Mouse (Mus musculus) ZHBTc4 (cell line): ENCODE results near the gene Fbxl19.

Source experiments
- DNase-seq: peaks from one replicate; pipeline ENCODE4 v3.0.0-alpha.2; 2011; ENCODE audit warnings: low read depth, low spot score

The Fbxl19 gene

DNA sequence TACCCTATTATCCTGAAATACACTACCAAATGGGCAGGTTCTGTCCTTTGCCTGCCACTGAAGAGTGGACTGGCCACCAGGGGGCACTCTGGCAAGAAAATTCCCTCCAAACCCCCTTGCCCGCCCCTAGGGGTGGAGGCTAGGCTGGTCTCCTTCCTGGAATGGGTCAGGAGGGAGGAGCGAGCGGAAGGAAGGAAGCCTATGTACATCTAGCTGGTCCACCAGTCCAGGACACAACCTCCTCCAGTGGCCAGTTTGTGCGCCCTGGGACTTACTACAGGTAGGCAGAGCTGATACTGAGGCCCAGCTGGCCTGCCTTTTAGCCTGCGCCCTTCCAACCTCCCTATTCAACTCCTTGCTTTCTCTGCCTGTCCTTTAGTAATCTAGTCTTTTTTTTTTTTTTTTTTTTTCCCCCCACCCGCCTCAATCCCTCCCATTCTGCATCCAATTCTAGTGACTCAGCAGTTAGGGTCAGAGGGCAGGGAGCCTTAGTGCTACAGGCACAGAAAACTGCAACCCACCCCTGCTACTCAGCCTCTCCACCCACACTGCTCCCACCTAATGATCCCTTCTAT lies 56.2 kb downstream of the Fbxl19 start, which contains the start of gene Hsd3b7:
Gene Hsd3b7, plus strand, starts transcription at position 170 of the 575 bp plus-strand sequence.
- peak; percentile 94 for DNase-seq

DNA sequence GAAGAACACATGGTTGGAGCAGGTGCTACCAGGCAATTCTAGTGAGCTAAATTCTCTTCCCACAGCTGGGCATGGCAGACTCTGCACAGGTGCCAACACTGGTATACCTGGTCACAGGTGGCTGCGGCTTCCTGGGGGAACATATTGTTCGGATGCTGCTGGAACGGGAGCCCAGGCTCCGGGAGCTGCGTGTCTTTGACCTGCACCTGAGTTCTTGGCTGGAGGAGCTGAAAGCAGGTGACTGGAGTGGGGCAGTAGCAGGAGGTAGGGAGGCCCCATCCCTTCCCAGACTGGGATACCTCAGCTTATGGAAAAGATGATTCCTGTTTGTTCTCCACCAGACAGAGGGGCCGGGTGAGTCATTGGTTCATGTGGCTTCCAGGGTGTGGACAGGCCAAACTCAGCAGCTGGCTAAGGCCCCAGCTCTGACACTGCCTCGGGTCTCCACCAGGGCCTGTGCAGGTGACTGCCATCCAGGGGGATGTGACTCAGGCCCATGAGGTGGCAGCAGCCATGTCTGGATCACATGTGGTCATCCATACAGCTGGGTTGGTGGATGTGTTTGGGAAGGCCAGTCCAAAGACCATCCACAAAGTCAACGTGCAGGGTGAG lies 56.8 kb downstream of the Fbxl19 start:
- DNase-seq: peak; percentile 34

DNA sequence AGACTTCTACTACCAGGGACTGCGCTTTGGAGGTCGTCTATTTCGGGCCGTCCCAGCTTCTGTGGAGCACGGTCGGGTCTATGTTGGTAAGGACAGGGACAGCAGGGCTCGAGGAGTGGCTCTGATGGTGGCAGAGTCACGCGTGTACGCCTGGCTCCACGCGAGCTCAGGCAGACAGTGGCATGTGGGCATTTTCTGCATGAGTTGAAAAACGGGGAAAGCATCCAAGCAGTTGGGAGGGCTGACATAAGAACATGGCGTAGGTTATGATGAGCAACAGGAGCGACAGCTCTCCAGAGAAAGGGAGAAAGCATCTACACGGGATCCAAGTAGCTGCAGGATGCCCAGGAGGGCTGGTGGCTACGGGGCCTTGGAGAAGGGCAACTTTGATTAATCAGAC lies 58.0 kb downstream of the Fbxl19 start:
- DNase-seq: no peak

DNA sequence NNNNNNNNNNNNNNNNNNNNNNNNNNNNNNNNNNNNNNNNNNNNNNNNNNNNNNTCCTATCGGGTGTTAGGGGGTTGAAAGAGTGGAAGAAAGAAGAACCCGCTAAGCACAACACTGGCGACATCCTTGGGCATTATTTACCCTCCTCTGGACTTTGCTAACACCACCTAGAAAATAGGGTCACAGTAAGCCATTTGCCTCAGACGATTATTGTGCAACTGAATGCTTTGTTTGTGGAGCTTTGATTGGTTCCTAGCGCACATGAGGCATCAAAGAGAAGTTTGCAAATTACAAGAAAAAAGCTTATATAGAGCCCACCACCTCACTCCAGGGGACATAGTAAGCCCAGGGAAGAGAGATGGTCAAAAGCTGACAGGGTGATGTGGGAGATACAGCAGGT lies 64.5 kb downstream of the Fbxl19 start:
- no peak for DNase-seq

DNA sequence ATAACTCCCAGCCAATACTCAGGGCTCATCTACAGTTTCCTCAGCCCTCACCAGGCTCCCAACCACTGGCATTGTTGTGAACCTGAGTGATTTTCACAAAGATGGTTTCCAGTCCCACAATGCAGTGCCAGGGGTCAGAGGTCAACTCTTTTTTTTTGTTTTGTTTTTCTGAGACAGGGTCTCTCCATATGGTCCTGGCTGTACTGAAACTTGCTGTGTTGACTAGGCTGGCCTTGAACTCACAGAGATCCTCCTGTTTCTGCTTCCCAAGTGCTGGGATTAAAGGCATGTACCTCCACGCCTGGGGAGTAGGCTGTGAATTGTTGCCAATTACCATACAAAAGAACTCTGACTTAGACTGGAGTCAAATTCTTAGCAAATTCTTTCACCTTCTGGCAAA lies 65.5 kb downstream of the Fbxl19 start:
- DNase-seq: peak; percentile 48

DNA sequence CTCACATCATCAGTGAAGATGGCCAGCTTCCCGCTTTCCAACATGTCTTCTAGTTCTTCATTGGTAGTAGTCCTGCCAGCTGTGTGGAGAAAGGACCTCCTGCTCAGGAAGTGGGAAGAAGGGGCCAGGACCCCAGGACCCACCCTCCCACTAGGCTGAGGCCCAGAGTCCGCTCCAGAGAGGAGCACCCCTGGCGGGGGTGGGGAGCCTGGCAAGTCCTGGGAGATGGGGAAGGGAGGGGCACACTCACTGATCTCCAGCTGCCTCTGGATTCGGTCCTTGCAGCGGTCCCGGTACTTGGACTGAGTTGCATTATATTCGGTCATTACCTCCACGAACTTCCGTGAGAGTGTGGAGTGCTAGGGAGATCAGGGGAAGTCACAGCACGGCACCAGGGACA lies 66.3 kb downstream of the Fbxl19 start:
- peak; percentile 43 for DNase-seq

DNA sequence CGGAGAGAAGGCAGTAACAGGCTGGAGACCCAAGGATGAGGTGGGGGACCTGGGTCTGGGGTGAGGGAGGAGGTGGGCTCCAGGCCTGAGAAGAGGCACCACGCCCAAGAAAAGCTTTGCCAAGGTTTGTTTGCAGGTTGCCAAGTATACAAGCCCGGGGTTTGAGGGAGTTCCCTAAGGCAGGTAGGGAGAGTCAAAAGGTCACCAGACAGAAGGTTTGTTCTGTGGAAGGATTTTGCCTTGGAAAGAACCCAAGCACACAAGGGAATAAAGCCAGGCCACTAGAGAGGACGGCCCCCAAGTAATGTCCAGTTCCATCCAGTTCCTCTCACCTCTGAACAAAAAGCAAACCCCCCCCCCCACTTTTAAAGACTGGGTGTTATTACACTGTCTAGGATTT lies 66.9 kb downstream of the Fbxl19 start:
- DNase-seq: no peak

DNA sequence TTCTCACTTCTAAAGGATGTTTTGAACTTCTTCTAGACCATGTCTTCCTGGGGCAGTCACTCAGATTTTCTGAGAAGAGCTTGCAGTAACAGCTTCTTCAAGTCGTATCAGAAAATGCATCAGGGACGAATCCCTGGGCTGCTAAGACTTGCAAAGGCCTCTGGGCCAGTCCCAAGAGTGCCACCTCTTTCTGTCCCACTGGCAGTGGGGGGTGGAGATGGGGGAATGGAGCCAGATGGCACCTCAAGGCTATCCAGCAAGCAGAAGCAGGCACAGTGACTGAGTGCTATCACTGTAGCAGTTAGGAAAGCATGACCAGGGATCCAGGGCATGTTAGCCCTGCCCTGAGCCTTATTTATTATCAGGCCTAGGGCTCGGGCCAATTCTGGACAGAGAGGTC lies 67.9 kb downstream of the Fbxl19 start:
- DNase-seq: no peak

DNA sequence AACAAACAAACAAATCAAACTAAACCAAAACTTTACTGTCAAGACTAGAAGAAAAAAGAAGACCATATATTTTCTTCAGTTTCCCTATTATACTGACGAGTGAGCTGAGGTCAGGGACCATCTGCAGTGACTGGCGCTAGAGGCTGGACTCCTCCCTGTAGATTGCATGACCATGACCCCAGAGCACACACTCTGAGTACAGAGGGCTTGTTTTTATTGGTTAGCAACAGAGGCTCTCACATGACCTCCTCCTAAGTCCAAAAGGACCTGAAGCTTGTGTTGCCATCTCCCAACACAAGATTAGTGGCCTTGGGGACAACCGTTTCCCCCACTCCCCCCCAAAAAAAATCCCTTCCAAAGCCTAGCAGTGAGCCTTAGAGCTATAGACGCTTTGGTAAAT lies 69.5 kb downstream of the Fbxl19 start:
- no peak for DNase-seq

DNA sequence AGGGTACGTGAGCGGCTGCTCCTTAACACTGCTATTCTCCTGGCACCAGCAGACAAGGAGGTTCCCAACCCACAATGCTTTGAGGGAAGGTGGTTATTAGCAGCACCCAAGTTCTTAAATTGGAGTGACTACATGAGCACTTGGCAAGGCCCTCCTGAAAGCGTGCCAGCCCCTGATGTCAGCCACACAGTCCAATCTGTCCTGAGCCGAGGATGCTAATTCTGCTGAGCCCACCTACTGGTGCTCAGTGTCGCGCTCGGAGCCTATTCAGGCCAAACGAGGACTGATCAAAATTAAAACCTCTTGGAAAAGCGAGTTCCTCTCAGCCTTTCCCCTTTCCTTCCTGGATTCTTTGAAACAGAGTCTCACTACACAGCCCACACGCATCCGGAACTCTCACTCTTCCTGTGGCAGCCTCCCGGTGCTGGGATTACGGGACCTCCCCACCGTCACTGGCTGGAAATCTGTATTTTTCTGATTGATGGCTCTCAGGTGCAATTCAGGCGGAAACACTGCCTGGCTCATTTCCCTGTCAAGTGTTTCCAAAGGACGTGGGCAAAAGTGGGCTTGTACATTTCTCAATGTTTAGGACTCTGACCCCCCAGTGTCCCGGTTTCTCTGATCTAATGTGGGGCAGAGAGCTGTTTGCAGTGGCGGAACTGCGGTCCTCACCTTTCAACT lies 70.0 kb downstream of the Fbxl19 start:
- no peak for DNase-seq

DNA sequence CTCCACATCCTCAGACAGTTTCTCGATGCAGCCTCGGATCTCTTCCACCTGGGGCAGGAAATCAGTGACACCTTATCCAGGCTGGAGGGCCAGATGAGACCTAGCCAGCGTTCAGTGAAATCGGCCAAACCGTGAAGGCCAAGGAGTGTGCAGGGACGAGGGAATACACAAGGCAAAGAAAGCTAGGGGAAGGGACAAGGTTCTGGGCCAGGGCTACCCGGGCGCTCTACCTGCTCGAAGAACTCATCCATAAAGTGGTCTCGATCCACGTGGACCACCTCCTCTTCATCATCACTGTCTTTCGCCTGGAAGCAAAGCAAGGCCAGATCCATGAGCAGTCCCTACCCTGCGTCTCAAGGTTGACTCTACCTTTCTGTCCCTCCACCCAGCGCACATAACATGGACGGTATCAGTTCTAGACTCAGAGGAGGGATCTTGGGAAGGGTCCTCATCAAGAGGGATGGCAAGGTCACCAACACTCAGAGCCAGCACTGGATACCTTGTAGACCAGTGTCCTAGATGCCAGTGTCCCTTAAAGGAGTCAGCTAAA lies 70.8 kb downstream of the Fbxl19 start:
- DNase-seq: no peak

DNA sequence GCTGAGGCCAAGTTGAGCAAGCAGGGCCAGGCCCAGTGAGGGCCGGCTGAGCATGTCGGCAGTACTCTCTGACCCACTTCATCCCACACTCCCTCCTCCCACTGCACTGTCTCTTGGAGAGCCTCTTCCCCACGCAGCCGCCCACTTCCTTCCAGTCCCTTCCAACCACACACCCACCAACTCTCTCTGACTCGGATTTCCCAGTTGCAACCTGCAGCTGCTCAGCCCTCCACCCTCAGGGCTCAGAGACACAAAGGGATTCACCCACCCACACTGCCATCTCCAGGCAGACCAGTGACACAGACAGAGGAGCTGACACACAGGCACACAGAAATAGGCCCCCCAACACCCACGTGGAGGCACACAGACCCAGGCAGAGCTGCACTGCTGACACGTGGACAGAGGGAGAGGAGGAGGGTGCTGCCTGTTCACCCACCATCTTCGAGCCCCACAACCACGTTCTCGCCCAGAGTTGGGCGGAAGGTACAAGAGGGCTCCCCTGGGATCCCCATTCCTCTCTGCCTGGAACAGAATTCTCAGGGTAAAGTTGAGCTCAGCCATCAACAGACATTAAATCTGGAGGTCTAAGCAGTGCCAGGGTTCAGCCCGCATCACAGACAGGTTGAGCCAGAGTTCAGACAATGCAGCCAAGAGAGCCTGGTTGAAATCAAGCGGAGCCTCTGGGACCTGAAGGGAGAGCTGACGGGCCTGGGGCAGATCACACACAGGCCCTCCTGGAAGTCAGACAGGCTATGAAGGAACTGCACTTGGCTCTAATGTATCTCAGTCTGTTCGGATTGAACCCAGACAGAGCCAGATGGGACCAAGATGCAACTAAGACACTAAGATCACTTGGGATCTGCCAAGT lies 71.8 kb downstream of the Fbxl19 start:
- peak; percentile 82 for DNase-seq

DNA sequence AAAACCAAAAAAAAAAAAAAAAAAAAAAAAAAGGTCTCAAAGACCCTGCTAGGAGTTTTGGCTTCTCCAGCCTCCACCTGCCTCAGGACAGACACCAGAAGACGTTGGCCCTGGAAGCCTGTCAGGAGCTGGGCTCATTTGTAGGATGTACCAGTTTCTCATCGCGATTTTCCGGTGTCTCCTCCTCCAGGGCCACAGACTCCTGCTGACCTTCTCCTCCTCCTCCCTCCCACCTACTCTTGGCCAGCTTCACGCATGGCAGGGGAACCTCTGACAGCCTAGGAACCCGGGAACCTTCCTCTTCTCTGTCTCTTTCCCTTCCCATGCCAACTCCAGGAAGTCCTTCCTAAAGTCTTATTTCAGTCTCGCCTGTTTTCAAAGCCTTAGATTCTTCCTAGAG lies 72.7 kb downstream of the Fbxl19 start:
- no peak for DNase-seq

DNA sequence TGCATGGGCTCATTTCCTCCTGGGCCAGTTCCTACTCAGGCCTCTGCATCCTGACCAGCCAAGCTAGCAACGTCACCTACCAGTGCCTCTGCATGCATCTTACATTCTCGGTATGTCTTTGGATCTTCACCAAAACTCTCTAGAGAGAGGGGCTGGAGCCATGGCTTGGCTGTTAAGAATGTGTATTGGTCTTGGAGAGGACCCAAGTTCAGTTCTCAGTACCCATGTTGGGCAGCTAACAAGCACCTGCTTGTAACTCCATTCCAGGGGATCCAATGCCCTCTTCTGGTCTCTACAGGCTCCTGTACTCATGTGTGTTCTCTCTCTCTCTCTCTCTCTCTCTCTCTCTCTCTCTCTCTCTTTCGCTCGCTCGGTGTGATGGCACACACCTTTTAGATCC lies 73.4 kb downstream of the Fbxl19 start:
- DNase-seq: no peak
